Mouse (Mus musculus) left cerebral cortex, adult 9 months (tissue): ENCODE results near the gene Dvl2.

Source experiments
- DNase-seq, 2 experiments: peaks; one replicate each; pipeline ENCODE4 v3.0.0; 2022; ENCODE audit warnings: low spot score in 2 of 2

Gene Dvl2

DNA sequence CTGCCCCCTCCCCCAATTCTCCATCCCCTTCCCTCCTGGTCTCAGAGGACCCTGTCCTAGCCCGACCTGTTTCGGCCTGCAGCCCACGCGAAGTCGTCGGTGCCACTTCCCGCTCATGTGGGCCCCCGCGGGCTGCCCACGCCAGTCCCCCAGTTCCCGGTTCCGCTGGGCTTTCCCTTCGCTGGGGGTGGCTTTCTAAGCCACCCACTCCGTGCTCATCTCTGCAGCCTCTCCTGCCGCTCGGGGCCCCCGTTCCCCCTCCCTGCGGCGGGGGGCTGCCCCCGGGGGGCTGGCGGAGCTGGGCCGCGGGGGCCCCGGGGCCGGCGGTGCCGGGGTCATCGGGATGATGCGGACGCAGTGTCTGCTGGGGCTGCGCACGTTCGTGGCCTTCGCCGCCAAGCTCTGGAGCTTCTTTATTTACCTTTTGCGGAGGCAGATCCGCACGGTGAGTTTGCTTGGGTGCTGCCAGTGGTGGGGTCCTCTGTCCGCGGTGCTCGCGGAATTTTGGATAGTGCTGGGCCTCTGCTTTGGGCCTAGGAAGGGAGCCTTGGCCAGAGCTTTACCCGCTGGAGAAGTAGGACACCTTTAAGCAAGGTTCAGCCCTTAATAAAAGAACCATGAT lies 19.1 kb upstream of the Dvl2 start, which contains the start of gene Ctdnep1:
Ctdnep1 (plus strand) TSS at position 16 of the 622 bp plus-strand sequence.
- DNase-seq: no peak

DNA sequence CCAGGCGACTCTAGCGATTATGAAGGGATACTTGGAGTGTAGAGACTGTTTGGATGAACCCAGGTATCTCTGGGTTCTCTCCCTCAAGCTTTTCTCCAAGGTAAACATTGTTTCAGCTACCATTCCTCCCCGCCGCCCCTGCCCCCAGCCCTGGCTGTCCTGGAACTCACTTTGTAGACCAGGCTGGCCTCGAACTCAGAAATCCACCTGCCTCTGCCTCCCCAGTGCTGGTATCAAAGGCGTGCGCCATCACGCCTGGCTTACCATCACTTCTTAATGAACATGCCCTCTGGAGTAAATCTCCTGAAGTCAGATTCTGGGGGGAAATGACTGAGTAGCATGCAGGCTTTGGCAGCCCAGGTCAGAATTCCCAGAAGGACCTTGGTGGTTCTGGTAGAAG lies 18.2 kb upstream of the Dvl2 start, which contains the start of gene Elp5:
Elp5 (minus strand) TSS at position 293 of the 400 bp plus-strand sequence.
- no peak for DNase-seq

DNA sequence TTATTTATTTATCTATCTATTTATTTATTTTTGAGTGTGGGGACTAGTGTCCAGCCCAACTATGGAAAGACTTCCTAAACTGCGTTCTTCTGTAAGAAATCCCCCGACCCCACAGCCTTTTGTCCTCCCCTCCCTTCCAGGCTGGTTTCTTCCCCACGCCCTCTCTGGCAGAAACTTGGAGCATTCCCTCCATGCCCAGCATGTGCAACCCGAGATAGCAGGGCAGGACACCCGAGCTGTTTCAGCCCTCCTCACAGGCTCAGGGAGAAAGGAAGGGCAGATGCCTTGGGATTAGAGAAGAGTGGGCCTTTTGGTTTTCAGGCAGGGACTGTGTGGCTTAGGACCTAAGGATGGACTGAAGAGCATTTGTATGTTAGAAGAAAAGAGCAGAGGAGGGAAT lies 17.5 kb upstream of the Dvl2 start:
- DNase-seq: no peak

DNA sequence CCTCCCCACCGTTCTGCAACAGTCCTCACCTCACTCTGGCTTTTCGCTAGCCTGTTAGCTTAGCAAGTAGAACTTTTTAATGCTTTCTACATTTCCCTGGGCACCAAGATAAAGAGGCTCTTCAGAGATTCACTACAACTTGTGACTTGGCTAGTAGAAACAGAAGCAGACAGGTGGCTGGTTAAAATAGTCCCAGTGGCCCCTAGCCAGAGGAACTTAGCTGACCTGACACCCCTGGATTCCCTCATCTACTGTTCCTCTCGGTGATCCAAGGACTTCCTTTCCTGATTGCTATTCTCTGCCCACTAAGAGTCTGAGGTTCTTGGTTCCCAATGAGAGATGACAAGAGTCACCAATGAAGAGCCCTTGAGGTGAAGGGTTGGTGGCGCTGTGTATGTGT lies 17.0 kb upstream of the Dvl2 start:
- DNase-seq: no peak

DNA sequence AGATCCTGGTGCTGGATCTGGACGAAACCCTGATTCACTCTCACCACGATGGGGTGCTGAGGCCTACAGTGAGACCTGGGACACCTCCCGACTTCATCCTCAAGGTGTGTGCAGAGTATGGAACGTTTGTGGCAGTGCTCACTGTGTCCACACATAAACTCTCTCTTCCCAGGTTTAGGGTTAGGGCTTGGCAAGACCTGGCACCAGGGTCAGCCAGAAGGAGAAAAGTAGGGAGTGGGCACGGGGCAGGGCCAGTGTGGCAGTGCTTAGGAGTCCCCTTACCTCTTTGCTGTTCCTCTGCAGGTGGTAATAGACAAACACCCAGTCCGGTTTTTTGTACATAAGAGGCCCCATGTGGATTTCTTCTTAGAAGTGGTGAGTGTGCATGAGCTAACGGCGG lies 16.0 kb upstream of the Dvl2 start:
- no peak for DNase-seq

DNA sequence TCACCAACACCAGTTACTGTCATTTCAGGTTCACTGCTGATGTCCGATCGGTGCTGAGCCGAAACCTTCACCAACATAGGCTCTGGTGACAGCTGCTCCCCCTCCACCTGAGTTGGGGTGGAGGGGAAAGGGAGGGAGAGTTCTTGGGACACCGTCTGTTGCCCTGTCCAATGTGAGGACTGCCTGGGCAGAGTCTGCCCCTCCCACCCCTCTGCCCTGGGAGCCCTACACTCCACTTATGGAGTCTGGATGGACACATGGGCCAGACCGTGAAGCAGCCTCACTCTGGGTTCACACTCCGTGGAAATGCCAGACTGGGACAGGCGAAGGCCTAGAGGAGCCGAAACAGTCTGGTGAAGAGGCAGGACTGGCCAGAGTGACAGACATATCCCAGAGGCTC lies 10.4 kb upstream of the Dvl2 start:
- DNase-seq: no peak

DNA sequence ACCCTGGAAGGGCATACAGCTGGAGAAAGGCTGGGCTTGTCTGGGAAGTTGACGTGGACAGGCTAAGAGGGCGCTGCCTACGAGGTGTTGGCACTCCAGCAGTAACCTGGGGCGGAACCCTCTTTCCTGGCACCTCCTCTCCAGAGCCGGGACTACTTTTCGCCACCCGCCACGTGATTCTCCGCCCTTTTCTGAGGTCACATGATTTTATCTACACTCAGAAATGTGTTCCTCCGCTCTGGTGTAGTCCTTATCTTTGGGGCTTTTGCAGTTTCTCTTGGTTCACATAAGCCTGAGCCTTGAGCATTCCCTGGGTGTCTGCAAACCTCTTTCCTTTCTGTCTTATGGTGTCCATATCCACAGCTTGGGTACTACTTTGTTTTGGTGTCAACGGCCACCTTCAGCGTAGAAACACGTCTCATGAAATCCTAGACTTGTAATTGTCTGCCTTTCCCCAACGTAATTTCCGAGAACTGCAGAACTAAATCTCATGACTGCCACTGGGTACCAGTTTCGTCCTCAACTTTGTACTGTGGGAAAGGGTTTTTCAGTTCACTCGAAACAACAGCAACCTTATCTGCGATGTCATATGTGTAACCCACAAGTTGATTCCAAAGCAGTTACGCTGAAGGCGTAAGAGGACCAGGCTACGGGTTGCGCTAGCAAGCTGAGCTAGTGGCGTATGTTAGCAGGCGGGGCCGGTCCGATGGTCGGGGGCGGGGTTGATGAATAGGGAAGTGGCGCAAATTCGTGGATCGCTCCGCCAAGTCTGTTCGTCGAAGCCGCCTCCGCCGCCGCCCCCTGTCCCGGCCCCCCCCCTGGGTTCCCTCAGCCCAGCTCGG lies 9.3 kb upstream of the Dvl2 start, which contains the start of gene Gabarap:
Gabarap (plus strand) TSS at position 294 of the 842 bp plus-strand sequence.
- peak; percentile 86 to 97 for DNase-seq

DNA sequence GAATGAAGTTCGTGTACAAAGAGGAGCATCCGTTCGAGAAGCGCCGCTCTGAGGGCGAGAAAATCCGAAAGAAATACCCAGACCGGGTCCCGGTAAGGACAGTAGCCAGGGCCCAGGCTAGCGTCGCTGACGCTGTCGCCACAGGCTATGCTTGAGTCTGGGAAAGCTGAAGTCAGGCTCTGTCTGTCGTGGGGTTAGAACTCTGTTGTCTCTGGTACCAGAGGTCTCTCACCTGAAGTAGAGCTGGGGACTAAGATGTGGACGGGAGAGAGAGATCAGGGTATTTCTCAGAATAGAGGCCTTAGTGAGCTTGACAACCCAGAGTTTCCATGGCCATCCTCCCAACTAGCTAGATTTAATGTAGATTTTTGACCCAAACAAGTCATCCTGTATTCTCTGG lies 8.7 kb upstream of the Dvl2 start:
- no peak for DNase-seq

DNA sequence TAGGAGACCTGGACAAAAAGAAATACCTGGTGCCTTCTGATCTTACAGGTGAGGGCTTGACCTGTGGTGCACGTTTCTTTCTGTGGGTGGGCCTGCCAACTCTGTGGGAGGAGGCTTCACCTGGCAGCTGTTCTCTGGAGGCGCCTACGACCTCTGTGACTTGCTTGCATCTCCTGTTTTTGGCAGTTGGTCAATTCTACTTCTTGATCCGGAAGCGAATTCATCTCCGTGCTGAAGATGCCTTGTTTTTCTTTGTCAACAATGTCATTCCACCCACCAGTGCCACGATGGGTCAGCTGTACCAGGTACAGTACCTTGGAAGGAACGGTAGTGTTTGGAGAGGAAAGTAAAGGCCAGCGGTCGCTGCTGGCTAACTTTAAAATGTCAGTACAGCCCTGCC lies 8.0 kb upstream of the Dvl2 start:
- DNase-seq: no peak

DNA sequence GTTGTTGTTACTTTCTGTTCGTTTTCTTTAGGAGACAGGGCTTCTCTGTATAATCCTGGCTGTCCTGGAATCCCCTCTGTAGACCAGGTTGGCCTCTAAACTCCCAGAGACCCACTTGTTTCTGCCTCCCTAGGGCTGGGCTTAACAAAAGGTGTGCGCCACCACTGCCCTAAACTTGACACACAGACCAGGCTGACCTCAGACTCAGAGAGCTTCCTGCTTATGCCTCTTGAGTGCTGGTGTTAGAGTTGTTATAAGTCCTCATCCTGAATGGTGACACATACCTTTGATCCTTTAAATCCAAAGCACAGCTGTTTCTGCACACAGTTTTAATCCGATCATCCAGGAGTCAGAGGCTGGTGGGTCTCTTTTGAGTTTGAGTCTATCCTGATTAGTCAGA lies 7.5 kb upstream of the Dvl2 start:
- DNase-seq: no peak

DNA sequence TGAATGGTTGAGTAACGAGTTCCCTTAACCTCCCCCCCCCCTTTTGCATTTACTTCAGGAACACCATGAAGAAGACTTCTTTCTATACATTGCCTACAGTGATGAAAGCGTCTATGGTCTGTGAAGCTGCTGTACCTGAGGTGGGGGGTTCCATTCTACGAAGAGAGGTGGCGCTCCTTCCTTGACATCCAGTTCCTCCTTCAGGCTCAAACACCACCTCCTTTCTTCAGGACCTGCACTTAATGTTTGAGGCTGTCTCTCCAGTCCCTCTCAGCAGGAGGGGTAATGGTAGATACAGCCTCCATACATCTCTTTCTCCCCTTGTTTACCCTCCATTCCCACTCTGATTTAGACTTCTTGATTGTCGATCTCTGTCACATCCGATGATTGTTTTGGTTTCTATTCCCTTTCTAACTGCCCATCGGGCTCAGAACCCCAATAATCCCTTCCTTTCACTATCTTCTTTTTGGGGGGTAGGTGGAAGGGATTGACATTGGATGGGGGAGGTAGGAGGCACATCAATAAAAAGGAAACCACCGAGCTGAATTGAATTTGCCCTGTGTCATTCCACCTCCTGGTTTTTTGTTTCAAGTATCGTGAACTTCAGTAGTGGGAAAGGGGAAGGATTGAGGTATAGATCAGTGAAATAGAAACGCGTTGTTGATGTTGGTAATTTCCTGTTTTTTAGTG lies 5.8 kb upstream of the Dvl2 start:
- DNase-seq: no peak

DNA sequence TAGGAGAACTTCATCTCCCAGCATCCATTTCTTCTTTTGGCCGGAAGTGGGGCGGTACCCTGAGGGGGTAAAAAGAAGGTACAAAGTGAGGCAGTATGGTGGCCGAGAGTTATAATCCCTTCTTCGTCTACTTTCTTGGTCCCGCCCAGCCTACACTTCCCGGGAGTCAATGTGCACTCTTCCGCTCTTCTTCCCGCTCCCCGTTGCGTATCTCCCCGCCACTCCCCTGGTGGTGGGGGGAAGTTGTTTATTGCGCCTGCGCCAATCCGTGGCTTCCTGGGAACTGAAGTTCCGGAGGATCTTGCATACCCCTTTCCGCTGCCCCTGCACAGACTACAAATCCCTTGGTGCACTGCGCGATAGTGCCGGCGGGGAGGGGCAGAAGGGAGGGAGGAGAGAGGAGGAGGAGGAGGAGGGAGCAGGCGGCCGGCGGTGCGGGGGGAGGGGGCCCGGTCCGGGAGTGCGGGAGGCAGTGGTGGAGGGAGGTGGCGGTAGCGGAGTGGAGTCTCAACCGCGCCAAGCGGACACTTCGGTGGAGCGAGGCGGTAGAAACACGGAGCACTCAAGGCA lies 4.9 kb upstream of the Dvl2 start, which contains the start of gene Phf23:
Phf23 (plus strand) TSS at position 387 of the 570 bp plus-strand sequence.
- DNase-seq: peak; percentile 98 to 99

DNA sequence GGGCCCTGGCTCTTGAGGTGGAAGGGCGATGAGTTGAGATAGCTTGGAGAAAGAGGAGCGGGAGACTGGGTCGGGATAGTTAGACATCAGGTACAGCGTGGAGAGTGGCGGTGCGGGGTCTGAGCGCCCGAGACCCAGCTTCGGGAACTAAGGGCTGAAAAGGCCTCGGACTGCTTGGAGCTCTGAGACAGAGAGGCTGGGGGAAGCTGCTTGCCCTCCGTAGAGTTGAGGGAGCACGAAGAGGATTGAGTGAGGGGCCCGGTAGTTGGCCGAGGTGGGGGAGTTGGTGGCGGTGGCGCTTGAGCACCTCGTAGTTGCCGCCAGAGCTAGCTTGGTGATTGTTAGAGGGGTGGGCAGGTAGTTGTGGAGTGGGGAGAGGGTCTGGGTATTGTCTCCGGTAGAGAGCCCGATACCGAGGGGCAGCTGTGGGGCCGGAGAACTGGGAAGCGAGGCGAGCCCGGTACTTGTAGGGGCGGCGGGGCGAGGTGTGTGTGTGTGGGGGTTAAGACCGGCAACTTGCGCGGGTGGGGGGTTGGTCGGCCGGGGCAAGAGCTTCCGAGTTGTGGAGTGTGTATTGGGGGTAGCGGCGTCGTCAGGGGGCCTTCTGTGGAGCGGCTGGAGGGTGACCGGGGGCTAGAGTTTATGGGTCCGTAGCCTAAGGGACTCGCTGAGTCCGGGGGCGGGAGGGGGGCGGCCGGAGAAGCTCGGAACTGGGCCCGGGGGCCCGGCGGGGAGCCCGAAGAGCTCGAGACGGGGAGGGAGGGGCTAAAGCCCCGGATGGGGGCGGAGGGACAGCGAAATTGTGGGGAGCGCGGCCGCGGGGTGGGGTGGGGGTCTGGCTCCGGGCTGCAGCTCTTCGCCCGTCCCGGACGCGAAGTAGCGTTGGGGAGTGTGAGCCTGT lies 4.0 kb upstream of the Dvl2 start:
- DNase-seq: no peak

DNA sequence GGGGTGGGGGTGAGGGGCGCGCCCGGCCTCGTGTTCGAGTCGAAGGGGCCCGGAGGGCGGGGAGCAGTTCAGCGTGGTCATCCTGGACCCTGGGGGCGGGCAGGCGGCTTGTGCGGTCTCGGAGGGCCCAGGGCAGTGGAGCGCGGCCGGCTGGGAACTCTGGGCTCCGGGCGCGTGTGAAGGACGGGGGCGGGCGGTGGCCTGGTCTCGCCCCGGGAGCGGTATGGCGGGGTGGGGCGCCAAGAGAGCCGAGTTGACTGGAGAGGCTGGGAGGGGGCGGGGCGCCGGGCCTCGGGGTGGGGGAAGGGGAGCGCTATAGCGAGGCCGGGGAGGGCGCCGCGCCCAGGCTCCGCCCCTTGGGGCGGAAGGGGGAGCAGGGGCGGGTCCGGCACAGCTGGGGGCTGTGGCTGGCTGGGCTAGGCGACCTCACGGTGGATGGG lies 3.3 kb upstream of the Dvl2 start:
- DNase-seq: peak in 1 of 2 experiments; percentile 64

DNA sequence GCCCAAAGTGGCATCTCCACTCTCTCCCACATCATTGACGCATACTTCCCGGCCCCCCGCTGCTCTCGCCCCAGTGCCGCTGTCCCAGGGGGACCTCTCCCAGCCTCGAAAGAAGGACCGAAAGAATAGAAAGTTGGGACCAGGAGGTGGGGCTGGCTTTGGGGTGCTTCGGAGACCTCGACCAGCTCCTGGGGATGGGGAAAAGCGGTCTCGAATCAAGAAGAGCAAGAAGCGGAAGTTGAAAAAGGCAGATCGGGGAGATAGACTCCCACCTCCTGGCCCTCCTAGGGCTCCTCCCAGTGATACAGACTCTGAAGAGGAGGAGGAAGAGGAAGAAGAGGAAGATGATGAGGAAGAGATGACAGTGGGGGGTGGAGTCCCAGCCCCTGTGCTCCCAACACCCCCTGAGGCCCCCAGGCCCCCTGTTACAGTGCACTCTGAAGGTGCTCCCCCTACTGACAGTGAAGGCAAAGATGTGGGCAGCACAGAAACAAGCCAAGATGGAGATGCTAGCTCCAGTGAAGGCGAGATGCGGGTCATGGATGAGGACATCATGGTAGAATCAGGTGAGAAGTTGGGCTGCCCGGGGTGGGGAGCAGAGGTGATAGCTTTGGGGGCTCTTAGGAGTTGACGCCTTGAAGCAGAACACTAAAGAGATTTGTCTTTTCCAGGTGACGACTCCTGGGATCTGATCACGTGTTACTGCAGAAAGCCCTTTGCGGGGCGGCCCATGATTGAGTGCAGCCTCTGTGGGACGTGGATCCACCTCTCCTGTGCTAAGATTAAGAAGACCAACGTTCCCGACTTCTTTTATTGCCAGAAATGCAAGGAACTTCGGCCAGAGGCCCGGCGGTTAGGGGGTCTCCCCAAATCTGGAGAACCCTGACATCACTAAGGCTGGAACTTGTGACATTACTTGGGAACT lies 1.6 kb upstream of the Dvl2 start:
- no peak for DNase-seq

DNA sequence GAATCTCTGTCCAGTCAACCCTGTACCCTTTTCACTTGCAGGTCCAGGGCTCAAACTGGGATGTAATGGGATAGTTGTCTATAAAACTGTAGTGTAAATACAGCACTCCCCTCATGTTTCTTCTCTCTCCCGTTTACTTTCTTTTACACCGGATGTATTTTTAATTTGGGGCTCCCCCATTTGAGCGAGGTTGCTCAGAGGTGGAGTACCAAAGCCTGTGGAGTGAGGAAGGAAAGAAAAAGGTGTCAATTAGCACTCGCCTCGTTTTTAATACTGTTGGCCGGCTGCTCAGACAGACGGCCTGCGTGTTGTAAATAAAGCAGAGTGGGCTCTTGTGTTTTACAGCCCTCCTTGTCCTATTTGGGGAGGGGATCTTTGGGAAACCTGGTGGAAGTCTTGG lies 729 bp upstream of the Dvl2 start:
- DNase-seq: no peak

DNA sequence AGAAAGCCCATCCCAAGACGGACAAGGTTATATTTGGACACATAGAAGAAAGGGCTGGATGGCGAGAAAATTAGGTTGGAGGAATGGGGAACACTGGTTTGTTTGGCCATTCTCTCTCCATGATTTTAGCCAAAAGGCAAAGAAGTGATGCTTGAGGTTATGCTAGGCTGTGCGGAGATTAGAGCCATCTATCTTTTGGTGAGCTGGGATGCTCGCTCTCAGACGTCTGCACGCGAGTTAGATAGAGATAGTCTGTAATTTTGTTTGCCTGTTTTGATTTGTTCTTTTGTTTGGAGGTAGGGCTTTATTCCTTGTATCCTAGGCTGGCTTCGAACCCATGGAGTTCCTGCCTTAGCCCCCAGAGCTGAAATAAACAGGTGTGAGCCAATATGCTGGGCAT lies 764 bp downstream of the Dvl2 start:
- DNase-seq: no peak

DNA sequence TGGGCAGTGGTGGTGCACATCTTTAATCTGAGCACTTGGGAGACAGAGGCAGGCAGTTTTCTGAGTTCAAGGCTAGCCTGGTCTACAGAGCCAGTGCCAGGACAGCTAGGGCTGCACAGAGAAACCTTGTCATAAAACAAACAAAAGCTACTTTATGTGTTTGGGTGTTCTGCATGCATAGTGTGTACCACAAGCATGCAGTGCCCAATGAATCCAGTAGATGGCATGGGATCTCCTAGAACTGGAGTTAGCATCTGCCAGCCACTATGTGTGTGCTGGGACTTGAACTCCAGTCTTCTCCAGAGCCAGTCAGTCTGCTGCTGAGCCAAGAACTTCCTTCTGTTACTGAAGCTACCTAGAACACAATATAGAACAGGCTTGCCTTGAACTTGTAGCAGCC lies 1.5 kb downstream of the Dvl2 start:
- no peak for DNase-seq

DNA sequence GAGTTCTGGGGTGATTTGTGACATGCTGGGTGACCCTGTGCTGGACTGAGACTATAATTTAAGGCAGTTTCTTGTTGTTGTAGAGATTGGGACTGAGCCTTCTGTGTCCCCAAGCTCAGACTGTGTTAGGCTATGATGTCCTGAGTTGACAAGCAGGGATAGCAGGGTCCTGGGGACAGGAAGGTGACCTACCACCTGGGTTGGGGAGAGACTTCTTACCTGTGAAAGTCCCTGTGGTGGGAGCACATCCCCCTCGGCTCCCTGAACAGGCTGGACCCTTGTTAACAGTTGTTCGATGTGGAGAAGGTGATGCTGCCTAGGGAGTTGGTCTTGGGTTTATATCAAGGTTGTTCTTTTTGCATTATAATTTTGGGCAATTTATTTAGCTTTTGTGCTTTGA lies 2.1 kb downstream of the Dvl2 start:
- DNase-seq: no peak

DNA sequence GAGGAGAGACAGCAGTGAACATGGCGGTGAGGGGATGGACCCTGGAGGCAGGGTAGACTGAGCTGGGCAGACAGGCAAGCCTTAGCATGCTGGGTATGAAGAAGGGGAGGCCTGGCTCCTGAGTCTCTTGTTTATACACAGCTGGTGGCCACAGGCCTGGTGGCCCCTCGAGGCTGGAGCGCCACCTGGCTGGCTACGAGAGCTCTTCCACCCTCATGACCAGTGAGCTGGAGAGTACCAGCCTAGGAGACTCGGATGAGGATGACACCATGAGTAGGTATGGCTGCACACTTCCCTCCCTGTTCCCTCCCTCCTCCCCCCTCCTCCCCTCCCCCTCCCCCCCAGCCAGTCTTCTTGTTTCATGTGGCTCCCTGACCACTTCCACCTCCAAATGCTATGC lies 5.1 kb downstream of the Dvl2 start:
- DNase-seq: no peak
